Mouse (Mus musculus): ENCODE measurements around the gene Zfp385c.

Gene Zfp385c

DNA sequence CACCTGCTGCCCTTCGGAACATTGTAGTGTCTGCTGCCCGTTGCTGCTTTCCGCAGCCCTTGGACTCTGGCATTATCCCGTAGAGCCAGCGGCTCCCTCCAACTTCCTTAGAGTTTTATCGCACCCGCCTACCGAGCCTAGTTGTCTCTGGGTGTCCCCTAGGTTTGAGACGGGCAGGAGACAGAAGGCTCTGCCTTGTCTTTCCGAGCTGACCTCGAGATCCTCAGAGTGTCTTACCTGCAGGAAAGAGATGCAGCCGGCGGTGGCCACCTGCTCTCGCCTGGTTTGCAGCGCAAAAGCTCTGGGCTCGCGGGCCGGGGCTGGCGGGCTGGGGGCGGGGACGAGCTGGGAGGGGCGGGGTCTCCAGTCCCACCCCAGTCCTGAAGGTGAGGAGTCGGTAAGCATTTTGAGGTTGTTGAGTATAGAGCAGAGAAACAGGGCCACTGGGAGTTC, at the start of gene Zfp385c:
Zfp385c (minus strand) TSS at position 292 of the 453 bp plus-strand sequence.
- DNase-seq (ENCODE audit: low spot score in 2 of 2): no peak

DNA sequence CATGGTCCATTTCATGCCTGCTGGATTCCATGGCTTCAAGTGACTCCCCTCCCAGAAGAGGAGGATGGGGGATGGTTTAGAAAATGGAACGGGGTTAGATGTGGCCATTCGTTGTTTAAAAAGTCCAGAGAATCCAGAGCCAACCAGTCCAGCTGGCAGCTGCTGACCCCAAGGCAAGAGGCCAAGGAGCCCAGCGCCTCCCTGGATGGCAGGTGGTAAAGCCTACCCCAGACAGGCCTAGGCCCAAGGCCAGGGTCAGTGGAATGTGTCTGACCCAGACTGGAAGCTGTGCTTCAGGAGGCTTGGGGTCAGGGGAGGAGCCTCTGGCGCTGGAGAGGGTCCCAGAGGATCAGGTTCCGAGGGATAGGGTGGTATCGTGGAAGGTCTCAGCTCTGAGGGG, 49.1 kb upstream of the Zfp385c start:
- DNase-seq (ENCODE audit: low spot score in 2 of 2): no peak

DNA sequence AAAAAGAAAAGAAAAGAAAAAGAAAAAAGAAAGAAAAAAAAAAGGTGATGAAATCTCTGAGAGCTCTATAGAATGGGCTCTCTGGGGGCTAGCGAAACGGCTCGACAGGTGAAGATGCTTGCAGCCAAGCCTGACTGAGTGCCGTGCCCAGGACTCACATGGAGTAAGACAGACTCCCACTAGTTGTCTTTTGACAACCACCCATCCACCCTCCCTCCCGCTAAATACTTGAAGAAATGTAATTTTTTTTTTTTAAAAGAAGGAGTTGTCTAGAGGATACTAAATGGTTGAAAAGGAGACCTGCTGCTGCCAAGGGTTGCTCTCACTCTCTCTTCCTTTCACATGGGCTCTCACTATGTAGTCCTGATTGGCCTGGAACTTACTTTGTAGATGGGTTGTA, 46.5 kb upstream of the Zfp385c start:
- DNase-seq (ENCODE audit: low spot score in 2 of 2): no peak

DNA sequence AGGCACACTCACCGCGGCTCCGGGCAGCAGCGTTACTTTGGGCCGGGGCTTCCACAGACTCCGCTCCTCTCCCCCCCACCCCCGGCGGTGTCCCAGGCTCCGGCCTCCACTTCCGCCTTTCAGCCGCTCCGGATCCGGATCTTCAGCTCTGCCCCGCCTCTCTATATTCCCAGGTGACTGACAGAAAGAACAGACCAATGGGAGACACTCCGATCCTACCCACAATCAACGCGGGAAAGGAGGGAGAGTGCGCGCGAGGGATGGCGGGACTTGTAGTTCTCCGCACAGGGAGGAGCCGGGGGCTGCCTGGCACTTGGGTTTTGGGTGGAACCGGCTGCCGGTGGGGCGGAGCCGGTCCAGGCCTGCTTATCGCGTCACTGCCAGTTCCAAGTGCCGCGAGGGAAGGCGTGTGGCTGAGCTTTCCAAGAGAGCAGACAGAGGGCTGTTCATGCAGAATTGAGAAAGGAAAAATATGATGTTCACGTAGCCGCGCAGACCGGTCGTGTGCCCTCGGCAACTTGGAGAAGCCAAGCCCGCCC, 45.9 kb upstream of the Zfp385c start, which contains the start of gene Rab5c:
Rab5c (minus strand) TSS at position 150 of the 539 bp plus-strand sequence.
- peak; percentile 94 to 96 for DNase-seq (ENCODE audit: low spot score in 2 of 2)

DNA sequence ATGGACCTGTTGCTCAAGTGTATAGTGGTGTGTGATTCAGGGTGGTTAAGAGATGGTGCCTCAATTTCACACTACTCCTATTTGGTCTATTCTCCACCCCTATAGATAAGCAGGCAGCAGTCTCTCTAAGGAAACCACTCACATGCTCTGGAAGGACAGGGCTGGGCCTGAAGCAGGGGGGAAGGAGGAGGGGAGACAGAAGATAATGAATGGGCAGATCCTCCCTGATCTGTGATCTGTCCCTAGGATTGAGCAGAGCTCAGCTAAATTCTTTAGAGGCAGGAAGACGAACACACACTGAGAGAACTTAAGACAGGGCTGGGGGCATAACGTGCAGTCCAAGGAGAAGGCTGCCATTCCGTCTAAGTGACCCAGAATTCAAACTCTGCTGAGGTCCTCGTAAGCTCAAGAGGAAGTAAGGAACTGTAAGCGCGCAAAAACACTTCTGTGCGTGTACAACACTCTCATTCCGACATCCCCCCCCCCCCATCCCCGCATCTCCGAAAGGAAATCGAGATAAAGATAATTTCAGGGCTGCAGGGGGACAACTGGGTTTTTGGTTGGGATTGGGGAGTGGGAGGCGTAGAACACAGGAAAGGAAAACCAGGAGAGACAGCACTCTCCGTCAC, 45.0 kb upstream of the Zfp385c start:
- DNase-seq (ENCODE audit: low spot score in 2 of 2): no peak

DNA sequence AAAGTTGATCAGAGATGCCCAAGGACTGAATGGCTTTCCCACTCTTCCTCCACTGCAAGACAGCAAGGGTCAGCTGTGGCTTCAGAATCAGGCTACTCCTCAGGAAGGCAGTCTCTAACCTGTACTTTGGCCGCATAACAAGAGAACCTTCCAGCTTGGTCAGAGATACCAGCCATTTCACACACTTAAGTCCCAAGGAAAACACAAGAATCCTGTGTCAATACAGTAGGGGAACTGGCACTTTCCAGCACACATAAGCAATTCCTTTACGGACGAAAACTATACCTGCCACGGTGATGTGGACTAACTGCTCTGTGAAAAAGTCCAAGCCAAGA, 44.5 kb upstream of the Zfp385c start:
- DNase-seq (ENCODE audit: low spot score in 2 of 2): no peak

DNA sequence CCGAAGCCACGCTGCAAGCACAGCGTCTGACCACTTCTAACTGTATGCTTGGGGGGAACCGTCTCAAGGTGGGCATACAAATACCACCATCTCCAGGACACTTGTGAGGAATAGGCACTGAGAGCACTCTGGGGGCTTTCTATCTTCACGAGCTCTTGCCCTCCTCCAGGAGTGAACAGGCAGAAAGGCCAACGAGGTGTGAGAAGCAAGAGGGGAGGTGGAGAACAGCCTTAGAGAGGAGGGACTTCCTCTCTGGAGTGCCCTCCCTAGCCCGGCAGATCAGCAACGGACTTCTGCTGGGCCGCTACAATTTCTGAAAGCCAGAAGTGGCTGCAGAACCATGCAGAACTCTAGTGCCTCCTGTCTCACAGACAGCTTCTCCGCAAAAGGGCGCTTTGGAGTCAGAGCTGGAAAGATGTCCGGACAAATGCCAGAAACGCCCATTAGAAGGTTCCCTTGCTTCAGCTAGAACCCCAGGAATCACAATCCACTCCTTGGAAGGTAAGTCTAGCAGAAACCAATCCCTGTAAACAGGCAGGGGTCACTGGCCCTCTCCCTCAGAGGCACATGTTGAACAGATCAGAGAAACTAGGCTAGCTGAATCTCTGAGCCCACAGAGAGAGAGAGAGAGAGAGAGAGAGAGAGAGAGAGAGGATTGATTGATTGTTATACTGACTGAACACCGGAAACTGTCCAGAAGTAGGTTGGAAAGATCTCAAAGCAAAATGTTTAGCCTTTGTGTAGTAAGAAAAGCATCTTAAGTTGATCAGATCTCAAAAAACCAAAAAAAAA, 43.9 kb upstream of the Zfp385c start:
- no peak for DNase-seq (ENCODE audit: low spot score in 2 of 2)

DNA sequence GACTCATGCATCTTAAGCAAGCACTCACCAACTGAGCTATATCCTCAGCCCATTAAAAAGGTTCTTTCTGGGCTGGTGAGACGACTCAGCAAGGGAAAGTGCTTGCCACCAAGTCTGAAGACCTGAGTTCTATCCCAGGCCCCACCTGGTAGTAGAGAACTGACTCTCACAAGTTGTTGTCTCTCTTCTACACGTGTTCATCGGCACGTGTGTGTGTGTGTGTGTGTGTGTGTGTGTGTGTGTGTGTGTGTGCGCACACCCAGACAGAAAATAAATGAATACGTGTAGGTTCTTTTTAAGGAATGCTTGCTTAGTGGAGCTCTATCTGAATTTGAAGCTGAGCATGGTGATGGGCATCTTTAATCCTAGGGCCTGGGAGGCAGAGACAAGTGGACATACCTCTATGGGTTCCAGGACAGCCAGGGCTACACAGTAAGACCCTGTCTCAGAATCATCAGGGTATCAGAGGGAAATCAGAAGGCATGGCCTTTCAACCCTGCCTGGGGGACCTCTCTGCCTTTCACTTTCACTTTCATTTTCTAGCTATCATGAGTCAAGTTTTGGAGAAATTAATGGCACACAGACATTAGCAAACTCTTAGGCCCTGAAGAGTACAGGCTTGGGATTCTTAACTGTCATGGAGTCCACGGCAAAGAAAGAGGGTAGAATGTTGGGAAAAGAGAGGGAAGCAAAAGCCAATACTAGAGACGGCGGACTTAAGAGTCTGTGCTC, 43.0 kb upstream of the Zfp385c start:
- DNase-seq (ENCODE audit: low spot score in 2 of 2): no peak

DNA sequence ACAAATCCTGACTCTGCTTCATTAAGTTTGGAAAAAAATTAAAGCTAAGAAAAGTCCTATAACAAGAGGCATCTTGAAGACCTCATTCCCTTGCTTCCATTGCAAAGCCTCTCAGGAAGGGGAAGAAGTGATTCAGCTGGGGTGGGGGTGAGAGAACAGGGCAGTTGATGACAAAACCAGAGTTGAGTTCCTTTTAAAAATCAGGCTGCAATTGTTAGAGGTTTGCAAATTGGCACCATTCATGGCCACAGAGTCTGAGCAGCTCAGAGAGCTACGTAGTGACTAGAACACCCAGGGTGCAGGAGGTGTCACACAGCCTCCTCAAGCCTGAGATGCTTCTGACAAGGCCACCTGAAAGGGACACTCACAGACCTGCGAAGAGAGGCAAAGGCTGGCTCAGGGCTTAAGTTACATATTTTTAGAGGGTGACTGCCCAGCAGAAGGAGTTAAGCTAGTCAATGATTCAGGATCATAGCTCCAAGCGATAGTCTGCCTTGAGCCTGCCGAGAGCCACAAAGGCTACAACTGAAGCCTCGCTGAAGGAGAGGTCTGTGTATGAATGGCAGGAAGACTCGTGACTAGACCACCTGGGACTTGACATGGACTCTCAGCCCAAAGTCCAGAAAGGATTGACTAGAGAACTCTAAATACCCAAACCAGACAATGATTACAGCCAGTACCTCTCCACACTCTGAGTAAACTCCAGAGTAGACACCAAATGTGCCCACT, 38.4 kb upstream of the Zfp385c start:
- no peak for DNase-seq (ENCODE audit: low spot score in 2 of 2)

DNA sequence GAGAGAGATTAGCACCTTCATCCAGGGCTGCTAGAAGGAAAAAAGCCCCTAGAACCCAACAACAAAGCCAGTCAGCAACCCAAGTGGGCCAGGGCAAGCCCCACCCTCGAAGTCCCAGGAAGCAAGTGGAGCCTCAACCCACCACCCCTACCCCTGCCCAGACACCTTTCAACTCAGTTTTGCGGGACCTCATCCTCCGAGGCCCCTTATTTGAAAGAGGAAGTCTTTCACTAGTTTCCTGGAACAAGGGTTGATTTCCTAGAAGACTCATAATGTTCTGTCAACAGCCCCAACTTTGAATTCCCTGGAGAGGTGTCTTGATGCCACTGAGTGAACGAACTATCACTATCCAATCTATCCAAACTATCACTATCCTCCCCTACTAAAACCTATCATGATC, 37.7 kb upstream of the Zfp385c start:
- no peak for DNase-seq (ENCODE audit: low spot score in 2 of 2)

DNA sequence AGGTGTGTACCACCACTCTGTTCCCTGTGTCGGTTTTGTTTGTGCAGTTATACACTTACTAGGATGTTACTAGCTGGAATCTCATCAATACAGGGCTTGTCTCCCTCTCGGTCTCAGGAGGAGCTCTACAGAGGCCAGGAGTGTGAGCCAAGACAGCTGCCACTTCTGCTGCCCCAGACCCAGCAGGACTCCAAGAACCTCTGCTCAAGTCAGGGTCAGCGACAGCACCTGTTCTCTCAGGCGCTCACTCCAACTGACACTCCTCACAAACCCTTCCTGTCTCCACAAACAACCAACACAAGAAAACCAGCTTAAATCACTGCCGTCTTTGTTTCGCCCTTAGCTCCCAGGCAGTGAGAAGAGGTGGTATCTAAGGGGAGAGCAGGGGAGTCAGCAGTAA, 36.3 kb upstream of the Zfp385c start:
- DNase-seq (ENCODE audit: low spot score in 2 of 2): no peak

DNA sequence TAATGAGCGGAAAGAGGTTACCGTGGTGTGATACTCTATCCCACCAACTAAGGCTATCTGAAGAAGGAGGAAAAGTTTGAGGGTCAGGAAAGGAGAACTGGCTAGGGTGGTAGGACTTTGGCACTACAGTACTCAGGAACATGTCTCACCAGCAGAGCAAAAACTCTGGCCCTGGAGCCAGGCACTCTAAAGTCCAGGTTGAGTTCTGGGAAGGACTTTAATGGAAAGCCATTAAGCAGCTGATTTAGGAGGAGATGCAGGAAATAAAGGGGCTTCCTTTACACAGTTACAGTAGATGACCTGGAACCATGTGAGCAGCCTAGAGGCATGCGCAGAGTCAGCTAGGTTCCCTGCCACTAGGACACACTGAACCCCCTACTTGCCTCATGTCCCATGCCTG, 34.9 kb upstream of the Zfp385c start:
- no peak for DNase-seq (ENCODE audit: low spot score in 2 of 2)

DNA sequence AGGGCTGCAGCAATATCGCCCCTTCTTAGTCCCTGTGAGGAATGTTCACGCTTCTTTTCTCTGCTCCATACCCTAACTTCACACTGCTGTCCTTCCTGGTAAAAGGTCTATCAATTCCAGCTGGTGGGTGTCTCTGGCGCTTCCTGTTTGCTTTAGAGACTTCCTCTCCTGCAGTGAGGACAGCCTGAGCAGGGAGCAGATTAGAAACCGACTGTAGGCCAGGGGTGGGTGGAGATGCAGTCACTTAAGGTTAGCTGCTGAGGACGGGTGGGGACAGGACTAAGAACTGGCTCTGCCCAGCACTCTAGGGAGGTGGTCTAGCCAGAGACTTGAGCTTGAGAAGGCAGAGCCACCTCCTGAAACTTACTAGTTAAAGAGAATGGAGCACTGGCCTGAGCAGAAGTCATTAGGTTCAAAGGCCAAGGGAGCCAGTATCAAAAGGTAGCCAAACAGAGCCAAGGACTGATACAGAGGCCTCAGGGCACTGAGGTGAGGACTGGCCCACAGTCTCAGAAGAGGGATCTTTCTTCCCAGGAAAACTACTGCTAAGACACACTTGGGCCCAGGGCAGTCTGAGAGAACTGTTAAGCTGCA, 32.8 kb upstream of the Zfp385c start:
- DNase-seq (ENCODE audit: low spot score in 2 of 2): no peak

DNA sequence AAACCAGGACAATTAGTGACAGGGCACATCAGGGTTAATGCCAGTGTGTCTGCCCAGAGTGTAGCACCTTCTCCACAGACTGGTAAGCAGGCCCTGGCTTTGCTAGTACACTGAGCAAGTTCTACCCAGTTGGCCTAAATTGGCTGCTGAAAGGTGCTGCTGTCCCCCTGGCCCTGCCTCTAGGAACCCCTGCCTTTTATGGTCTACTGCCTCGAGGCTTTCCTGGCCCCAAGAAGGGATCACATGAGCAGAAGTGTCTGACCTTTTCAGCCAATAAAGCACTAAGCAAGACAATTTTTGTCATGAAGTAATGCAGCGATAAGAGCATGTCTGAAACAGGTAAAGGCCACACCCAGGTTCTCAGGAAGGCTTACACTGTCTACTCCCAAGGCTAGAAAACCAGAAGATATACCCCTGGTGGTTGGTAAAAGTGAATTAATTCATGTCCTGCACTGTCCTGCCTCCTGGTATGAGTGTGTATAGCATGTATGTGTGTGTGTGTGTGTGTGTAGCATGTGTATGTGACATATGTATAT, 30.3 kb upstream of the Zfp385c start:
- no peak for DNase-seq (ENCODE audit: low spot score in 2 of 2)

DNA sequence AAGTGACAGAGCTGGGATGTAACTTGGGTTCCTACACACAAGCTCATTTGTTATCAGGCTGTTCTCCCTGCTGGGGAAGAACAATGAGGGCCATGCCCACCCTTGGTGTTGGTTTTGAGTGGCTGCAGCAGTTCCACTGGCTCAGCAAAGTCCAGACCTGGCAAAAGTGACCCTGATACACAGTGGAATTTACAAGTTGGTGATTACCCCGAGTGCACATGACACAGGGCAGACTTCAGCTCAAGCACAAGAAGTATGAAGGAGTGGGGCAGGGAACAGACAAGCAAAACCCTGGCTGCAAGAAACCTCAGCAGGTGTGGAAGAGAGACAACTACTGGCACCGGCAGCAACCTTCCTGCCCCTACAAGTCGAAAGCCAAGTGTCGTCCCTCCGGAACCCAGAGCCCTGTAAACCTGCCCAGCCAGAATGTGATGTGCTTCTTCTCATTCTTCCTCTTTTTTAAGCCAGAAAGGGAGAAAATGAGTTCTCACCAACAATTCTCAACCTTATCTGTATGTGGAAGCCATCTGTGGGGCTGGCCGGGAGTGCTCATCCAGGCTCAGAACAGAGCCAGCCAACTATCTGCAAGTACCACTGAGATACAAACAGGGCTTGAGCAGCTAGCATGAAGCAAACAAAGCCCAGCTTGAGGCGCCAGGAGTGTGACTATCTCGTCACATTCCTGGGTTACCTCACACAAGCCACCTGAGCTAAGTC, 29.7 kb upstream of the Zfp385c start:
- DNase-seq (ENCODE audit: low spot score in 2 of 2): no peak

DNA sequence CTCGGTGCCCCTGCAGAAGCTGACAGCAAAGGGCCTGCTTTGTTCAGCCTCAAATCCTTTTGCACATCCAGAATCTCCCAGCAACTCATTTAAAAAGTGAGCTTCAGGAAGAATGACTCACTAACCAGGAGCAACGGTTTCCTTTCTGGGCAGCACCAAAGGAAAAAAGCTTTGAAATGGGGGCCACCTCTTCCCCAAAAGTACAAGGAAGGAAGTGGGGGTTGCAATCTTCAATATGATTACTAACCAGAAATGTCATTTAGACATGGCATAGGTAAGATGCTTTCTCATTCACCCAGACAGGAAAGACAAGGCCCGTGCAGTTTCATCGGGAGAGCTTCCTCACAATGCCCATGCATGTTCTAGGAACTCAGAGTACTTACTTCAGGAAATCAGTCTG, 29.0 kb upstream of the Zfp385c start:
- no peak for DNase-seq (ENCODE audit: low spot score in 2 of 2)

DNA sequence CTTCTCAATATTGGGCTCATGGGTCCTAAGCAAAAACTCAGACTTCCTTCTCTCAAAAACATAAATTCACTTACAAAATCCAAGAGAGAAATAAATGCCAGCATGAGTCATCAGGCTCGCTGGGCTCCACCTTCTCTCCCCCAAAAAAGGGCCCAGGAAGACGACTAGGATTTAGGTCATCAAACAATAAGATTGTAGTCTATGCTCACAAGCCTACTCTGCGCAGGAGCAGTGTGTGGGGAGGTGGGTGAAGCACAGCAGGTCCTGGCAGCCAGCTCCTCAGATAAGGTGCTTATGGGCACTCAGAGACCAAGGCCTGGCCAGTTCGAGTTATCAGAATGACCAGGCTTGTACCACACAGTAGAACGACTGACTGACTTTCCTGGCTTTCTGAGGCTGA, 28.1 kb upstream of the Zfp385c start:
- DNase-seq (ENCODE audit: low spot score in 2 of 2): no peak

DNA sequence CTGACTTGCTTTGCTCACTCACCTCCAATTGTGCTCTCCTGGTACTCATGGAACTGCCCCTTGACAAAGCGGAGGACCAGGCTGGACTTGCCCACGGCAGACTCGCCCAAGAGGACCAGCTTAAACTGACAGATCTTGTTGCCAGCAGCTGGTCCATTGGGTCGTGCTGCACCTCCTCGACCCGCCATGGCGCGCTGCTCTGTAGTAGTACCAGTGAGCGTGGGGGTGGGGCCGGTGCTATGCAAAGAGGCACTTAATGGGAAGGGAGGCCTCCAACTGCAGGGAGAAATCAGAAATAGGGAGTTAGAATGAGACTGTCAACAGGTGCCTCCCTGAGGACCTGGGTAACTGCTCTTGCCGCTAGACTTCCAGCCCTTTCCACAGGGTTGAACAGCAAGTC, 27.6 kb upstream of the Zfp385c start:
- DNase-seq (ENCODE audit: low spot score in 2 of 2): no peak

DNA sequence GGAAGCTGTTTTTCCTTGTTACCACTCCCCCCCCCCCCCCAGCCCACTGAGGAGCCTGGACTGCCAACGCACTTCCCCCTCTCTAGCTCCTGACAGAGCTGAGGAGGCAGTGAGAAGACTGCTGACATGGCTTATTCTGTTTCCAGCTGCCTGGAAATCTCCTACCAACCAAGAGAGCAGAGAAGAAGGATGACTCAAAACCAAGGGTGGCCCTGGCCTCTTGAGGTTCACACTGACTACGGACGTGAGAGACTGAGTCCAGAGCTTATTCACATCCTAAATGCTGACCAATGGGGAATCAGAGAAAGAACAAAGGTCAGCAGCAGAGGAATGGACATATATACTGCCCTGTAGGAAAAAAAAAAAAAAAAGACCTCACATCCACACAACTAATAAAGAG, 27.1 kb upstream of the Zfp385c start:
- DNase-seq (ENCODE audit: low spot score in 2 of 2): no peak

DNA sequence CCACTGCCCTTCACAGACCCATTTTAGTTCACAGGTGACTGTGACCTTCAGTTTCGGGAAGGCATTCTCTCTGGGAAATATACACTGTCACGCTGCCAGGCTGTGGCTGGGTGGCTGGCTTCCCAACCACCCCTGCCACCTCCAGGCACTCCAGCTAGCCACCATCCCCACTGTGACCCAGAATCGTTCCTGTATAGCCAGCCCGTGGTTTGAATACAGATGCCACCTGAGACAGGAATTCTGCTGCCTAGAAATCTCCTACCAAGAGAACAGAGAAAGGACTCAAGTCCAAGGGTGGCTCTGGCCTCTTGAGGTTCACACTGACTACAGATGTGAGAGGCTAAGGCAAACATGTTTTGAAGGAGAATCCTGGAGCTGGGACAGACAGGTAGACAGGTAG, 26.6 kb upstream of the Zfp385c start:
- DNase-seq (ENCODE audit: low spot score in 2 of 2): no peak

DNA sequence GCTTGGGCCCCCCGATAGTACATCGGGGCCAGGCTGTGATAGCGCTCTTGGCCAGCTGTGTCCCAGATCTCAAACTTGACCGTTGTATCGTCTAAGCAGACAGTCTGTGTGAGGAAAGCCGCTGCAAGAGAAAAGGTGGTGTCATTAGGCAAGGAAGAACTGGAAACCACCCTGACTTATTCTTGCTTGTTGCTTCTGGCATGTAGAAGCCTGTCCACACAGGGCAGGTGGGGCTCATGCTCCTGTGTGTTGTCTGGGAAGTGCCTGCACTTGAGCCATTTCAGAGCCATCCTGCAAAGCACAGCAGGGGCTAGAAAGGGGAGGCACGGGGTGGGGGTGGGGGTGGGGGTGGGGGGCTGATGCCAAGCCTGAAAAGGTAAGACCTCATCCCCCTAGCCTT, 26.2 kb upstream of the Zfp385c start:
- no peak for DNase-seq (ENCODE audit: low spot score in 2 of 2)
